Mouse (Mus musculus) lung, embryonic 16.5 days (tissue): ENCODE results near the gene Tnfrsf25. TPM values are rescaled to one million over a fixed set of nuclear protein-coding genes. Genes with fewer than 3 reads are reported as not detected.

Experiments used
- ATAC-seq: fragments of 200-750 bp; cut with Nextera tagmentation; 2 replicates; pipeline ENCODE4 v1.8.0; 2017; ENCODE audit warnings: low read depth, mild to moderate bottlenecking, moderate library complexity
- H3K27ac ChIP-seq: fragments of 300-500 bp; sonication (generic); 2 replicates; pipeline ENCODE4 v1.5.1; 2014; ENCODE audit warnings: mild to moderate bottlenecking, control low read depth, low read length
- H3K27me3 ChIP-seq: fragments of 300-500 bp; sonication (generic); 2 replicates; pipeline ENCODE4 v1.6.1; 2014; ENCODE audit warnings: low read depth, low read length, mixed read lengths; ENCODE audit not compliant: control insufficient read depth, insufficient read depth
- H3K36me3 ChIP-seq: fragments of 300-500 bp; sonication (generic); 2 replicates; pipeline ENCODE4 v1.6.1; 2014; ENCODE audit warnings: low read length; ENCODE audit not compliant: control insufficient read depth, insufficient read depth
- H3K4me1 ChIP-seq: fragments of 300-500 bp; sonication (generic); replicated peaks from 2 replicates; pipeline ENCODE4 v1.6.1; 2014; ENCODE audit warnings: low read length, mixed read lengths; ENCODE audit not compliant: control insufficient read depth, insufficient read depth
- H3K4me2 ChIP-seq: fragments of 300-500 bp; sonication (generic); 2 replicates; pipeline ENCODE4 v1.6.1; 2014; ENCODE audit warnings: low read depth, low read length, control low read depth
- H3K4me3 ChIP-seq: fragments of 300-500 bp; sonication (generic); 2 replicates; pipeline ENCODE4 v1.5.1; 2014; ENCODE audit warnings: mild to moderate bottlenecking, low read length, control low read depth
- H3K9ac ChIP-seq: fragments of 300-500 bp; sonication (generic); 2 replicates; pipeline ENCODE4 v1.6.1; 2014; ENCODE audit warnings: low read length, control low read depth
- H3K9me3 ChIP-seq: fragments of 300-500 bp; sonication (generic); 2 replicates; pipeline ENCODE4 v1.6.1; 2016; ENCODE audit warnings: low read length; ENCODE audit not compliant: control insufficient read depth
- WGBS: fragments of 180-500 bp; shearing (Covaris S2); extraction: QIAGEN DNeasy Blood & Tissue Kit; methylation state at CpG from one replicate; pipeline ENCODE4 v1.1.7; 2014; 5-methylcytosine and 5-hydroxymethylcytosine counted together
- polyA plus RNA-seq: library from polyadenylated mRNA; unstranded; fragments of >200 nt; fragmentation: Nextera tagmentation; extraction: Ambion mirVana; gene quantifications from 2 replicates; pipeline ENCODE4 v1.2.1, GENCODE M21; 2015

Gene Tnfrsf25
- 1.6 and 2.4 TPM in 2 replicates for polyA plus RNA-seq

GRCm38 (mm10) chr4:152115921-152116612 is at the start of gene Tnfrsf25:
Gene Tnfrsf25 (plus strand): TSS chr4:152115934.
- H3K27ac ChIP-seq = no peak within 1 kb of the TSS
- no peaks in the 10 kb centered on the region for H3K9me3 ChIP-seq
- H3K4me2 ChIP-seq = peak within 1 kb of the TSS; percentile 41
- peak; percentile 39 for ATAC-seq
- H3K36me3 ChIP-seq = peaks cover 23% of the 10 kb centered on the region
- H3K4me1 ChIP-seq = peaks cover 32% of the 10 kb centered on the region
- 6% methylated on average over 30 of the region's 30 CpGs for WGBS
- H3K4me3 ChIP-seq = peak within 1 kb of the TSS; percentile 1; the same call in 1 of the 2 replicates
- H3K27me3 ChIP-seq = peaks cover 39% of the 10 kb centered on the region
- H3K9ac ChIP-seq = peak within 1 kb of the TSS; percentile 8

GRCm38 (mm10) chr4:152067280-152067679 is 48.5 kb upstream of the Tnfrsf25 start:
- ATAC-seq = no peak
- H3K4me1 ChIP-seq = 0 out of 2 replicates have a peak, but pooled peaks cover 2% of the 10 kb centered on the region
- no peak overlapping the region for H3K27ac ChIP-seq
- H3K4me2 ChIP-seq = no peak overlapping the region
- no peaks in the 10 kb centered on the region for H3K9me3 ChIP-seq
- H3K4me3 ChIP-seq = no peak overlapping the region
- no peak overlapping the region for H3K9ac ChIP-seq
- no peaks in the 10 kb centered on the region for H3K36me3 ChIP-seq
- H3K27me3 ChIP-seq = no peaks in the 10 kb centered on the region

GRCm38 (mm10) chr4:152068166-152068724 is 47.5 kb upstream of the Tnfrsf25 start:
- H3K27me3 ChIP-seq = no peaks in the 10 kb centered on the region
- no peak overlapping the region for H3K27ac ChIP-seq
- ATAC-seq = no peak
- H3K9me3 ChIP-seq = no peaks in the 10 kb centered on the region
- H3K4me2 ChIP-seq = no peak overlapping the region
- no peak overlapping the region for H3K4me3 ChIP-seq
- no peak overlapping the region for H3K9ac ChIP-seq
- 75% methylated on average over 6 of the region's 6 CpGs for WGBS
- H3K36me3 ChIP-seq = no peaks in the 10 kb centered on the region
- peaks cover 9% of the 10 kb centered on the region for H3K4me1 ChIP-seq

- peaks cover 11% of the 10 kb centered on the region for H3K4me1 ChIP-seq
- H3K4me3 ChIP-seq = no peak overlapping the region
- WGBS = 77% methylated on average over 3 of the region's 3 CpGs
- H3K9ac ChIP-seq = no peak overlapping the region
- H3K36me3 ChIP-seq = no peaks in the 10 kb centered on the region
- H3K27ac ChIP-seq = no peak overlapping the region
- ATAC-seq = no peak
- H3K4me2 ChIP-seq = no peak overlapping the region
- H3K27me3 ChIP-seq = no peaks in the 10 kb centered on the region
- no peaks in the 10 kb centered on the region for H3K9me3 ChIP-seq
These were observed 46.5 kb upstream of the Tnfrsf25 start for GRCm38 (mm10) chr4:152069245-152069644.

- WGBS = 62% methylated on average over 11 of the region's 11 CpGs
- no peak for ATAC-seq
- H3K27me3 ChIP-seq = no peaks in the 10 kb centered on the region
- no peak overlapping the region for H3K4me2 ChIP-seq
- H3K9me3 ChIP-seq = no peaks in the 10 kb centered on the region
- H3K9ac ChIP-seq = no peak overlapping the region
- H3K27ac ChIP-seq = no peak overlapping the region
- H3K4me1 ChIP-seq = peaks cover 11% of the 10 kb centered on the region
- H3K36me3 ChIP-seq = no peaks in the 10 kb centered on the region
- no peak overlapping the region for H3K4me3 ChIP-seq
These were observed 45.0 kb upstream of the Tnfrsf25 start for GRCm38 (mm10) chr4:152070494-152071396.

- no peak within 1 kb of the TSS for H3K9ac ChIP-seq
- peak; percentile 80 for ATAC-seq
These were observed 43.6 kb upstream of the Tnfrsf25 start, which contains the start of gene Plekhg5 for GRCm38 (mm10) chr4:152072121-152072601. Gene Plekhg5 (plus strand): TSS chr4:152072498.

GRCm38 (mm10) chr4:152072655-152073054 is 43.1 kb upstream of the Tnfrsf25 start:
- Histone ChIP-seq H3K27me3 (no peaks in the 10 kb centered on the region), H3K4me3 (no peak overlapping the region), H3K9me3 (no peaks in the 10 kb centered on the region), H3K36me3 (no peaks in the 10 kb centered on the region), H3K4me2 (0 out of 2 replicates have a peak overlapping the region, but pooled peaks have one; percentile 3), H3K27ac (peak overlapping the region; percentile 70), H3K9ac (no peak overlapping the region), H3K4me1 (peaks cover 11% of the 10 kb centered on the region)
- peak; percentile 7; the same call in 1 of the 2 replicates for ATAC-seq
- whole genome bisulfite sequencing = 50% methylated on average over 10 of the region's 10 CpGs

More at GRCm38 (mm10) chr4:152072121-152072601, 43.6 kb upstream of the Tnfrsf25 start, which contains the start of gene Plekhg5:
- 34% methylated on average over 10 of the region's 10 CpGs for WGBS
- Histone ChIP-seq H3K4me2 (0 out of 2 replicates have a peak within 1 kb of the TSS, but pooled peaks have one; percentile 3), H3K36me3 (no peaks in the 10 kb centered on the region), H3K27ac (peak within 1 kb of the TSS; percentile 70), H3K4me3 (no peak within 1 kb of the TSS), H3K4me1 (peaks cover 11% of the 10 kb centered on the region), H3K27me3 (no peaks in the 10 kb centered on the region), H3K9me3 (no peaks in the 10 kb centered on the region)

GRCm38 (mm10) chr4:152073715-152074114 is 42.0 kb upstream of the Tnfrsf25 start:
- no peak overlapping the region for H3K9ac ChIP-seq
- H3K36me3 ChIP-seq = no peaks in the 10 kb centered on the region
- no peaks in the 10 kb centered on the region for H3K9me3 ChIP-seq
- no peak overlapping the region for H3K4me2 ChIP-seq
- peaks cover 11% of the 10 kb centered on the region for H3K4me1 ChIP-seq
- no peak for ATAC-seq
- no peak overlapping the region for H3K4me3 ChIP-seq
- 72% methylated on average over 6 of the region's 6 CpGs for WGBS
- H3K27me3 ChIP-seq = no peaks in the 10 kb centered on the region
- no peak overlapping the region for H3K27ac ChIP-seq
